ENCODE assay signal across 24 mouse cellular contexts in the genomic region with DNA sequence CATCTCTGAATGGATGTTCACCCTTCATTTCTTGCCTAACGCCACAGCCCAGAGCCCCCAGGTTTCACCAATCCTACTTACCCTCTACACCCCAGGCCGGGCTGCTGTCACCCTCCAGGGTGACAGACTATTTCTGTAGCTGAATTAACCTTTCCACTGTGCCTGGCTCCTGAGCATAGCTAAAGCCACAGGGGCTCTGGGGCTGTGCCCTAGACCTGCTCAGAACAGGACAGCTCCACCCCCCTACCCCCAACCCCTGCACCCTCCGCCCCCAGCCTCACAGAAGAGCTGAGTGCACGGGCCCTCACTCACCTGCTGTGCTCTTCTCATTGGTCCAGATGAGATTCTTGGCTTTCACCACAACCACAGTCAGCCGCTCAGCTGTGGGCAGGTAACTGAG. TPM values are rescaled to one million over a fixed set of nuclear protein-coding genes. Genes with fewer than 3 reads are reported as not detected.
DNase-seq lines count a peak whose midpoint lies in the region; ATAC-seq and TF ChIP-seq lines count a peak whose summit lies in the region.
"Had no signal": no experiment of that assay in that cellular context is flagged by ENCODE, and none has a peak within 500 bp of the region (broad histone marks: within the 10 kb centered on the region; RNA-seq: fewer than 3 reads in every experiment).

No protein-coding gene starts in this region.

- no peak for TF ChIP-seq CTCF in liver, postnatal 0 days (IDR thresholded peaks at IDR 0.05; ENCODE audit: low read depth)

- no peak for DNase-seq in hindbrain, embryonic 10.5 days (ENCODE audit: low spot score)
- no peak for DNase-seq in liver, postnatal 0 days
- DNase-seq in R1 (ENCODE audit: low read depth, low spot score), result peak; percentile 50
- DNase-seq in spleen, postnatal 4 days (ENCODE audit: low spot score in 2 of 2), result no peak
- DNase-seq: adrenal gland, postnatal 25 days; embryo, embryonic 11 days; gastrocnemius, postnatal 10 days; heart, postnatal 36 days; kidney, adult 2 months; kidney, postnatal 10 days; layer of hippocampus, postnatal 36 days; thymus, adult 2 months had no signal

- H3K4me1 ChIP-seq in hindbrain, embryonic 10.5 days (replicated peaks), result peaks cover 38% of the 10 kb centered on the region
- peaks cover 9% of the 10 kb centered on the region; the same call in 1 of the 2 replicates for H3K4me1 ChIP-seq in hindbrain, embryonic 12.5 days
- H3K4me1 ChIP-seq in liver, embryonic 12.5 days, result peaks cover 13% of the 10 kb centered on the region; the same call in 1 of the 2 replicates
- H3K4me1 ChIP-seq in liver, postnatal 0 days (ENCODE audit: insufficient read depth), result no peaks in the 10 kb centered on the region
- 0 out of 2 replicates have a peak, but pooled peaks cover 7% of the 10 kb centered on the region for H3K4me1 ChIP-seq in embryonic facial prominence, embryonic 12.5 days
- H3K4me1 ChIP-seq: midbrain, embryonic 15.5 days had no signal

- peak overlapping the region; percentile 50 for H3K27ac ChIP-seq in hindbrain, embryonic 10.5 days
- no peak overlapping the region for H3K27ac ChIP-seq in hindbrain, embryonic 12.5 days
- H3K27ac ChIP-seq in liver, embryonic 12.5 days, result no peak overlapping the region
- no peak overlapping the region for H3K27ac ChIP-seq in liver, postnatal 0 days (ENCODE audit: low read depth)
- H3K27ac ChIP-seq in embryonic facial prominence, embryonic 12.5 days, result no peak overlapping the region
- H3K27ac ChIP-seq: limb, embryonic 13.5 days; macrophage; midbrain, embryonic 15.5 days had no signal

- H3K27me3 ChIP-seq in hindbrain, embryonic 10.5 days (ENCODE audit: insufficient read depth, poor library complexity, severe bottlenecking), result no peaks in the 10 kb centered on the region
- no peaks in the 10 kb centered on the region for H3K27me3 ChIP-seq in hindbrain, embryonic 12.5 days
- H3K27me3 ChIP-seq in liver, embryonic 12.5 days (replicated peaks), result peaks cover 38% of the 10 kb centered on the region
- H3K27me3 ChIP-seq in liver, postnatal 0 days (ENCODE audit: insufficient read depth, low read length), result no peaks in the 10 kb centered on the region
- no peaks in the 10 kb centered on the region for H3K27me3 ChIP-seq in embryonic facial prominence, embryonic 12.5 days
- H3K27me3 ChIP-seq: limb, embryonic 13.5 days; midbrain, embryonic 15.5 days had no signal

- no peak overlapping the region for H3K4me2 ChIP-seq in hindbrain, embryonic 12.5 days (replicated peaks)
- H3K4me2 ChIP-seq in liver, embryonic 12.5 days, result no peak overlapping the region
- no peak overlapping the region for H3K4me2 ChIP-seq in liver, postnatal 0 days (ENCODE audit: low read depth, low read length)
- no peak overlapping the region for H3K4me2 ChIP-seq in embryonic facial prominence, embryonic 12.5 days (replicated peaks)
- H3K4me2 ChIP-seq: limb, embryonic 13.5 days; midbrain, embryonic 15.5 days had no signal

- no peak for ATAC-seq in hindbrain, embryonic 12.5 days (ENCODE audit: low FRiP score)
- no peak for ATAC-seq in liver, embryonic 12.5 days
- no peak for ATAC-seq in liver, postnatal 0 days
- ATAC-seq in embryonic facial prominence, embryonic 12.5 days (ENCODE audit: insufficient number of reproducible peaks, insufficient read depth, low FRiP score, low TSS enrichment), result no peak
- ATAC-seq: lung, postnatal 0 days; midbrain, embryonic 15.5 days had no signal

- no peaks in the 10 kb centered on the region for H3K9me3 ChIP-seq in hindbrain, embryonic 10.5 days
- no peaks in the 10 kb centered on the region for H3K9me3 ChIP-seq in hindbrain, embryonic 12.5 days (replicated peaks)
- H3K9me3 ChIP-seq in liver, embryonic 12.5 days (replicated peaks), result no peaks in the 10 kb centered on the region
- H3K9me3 ChIP-seq in liver, postnatal 0 days (ENCODE audit: low read length), result no peaks in the 10 kb centered on the region
- no peaks in the 10 kb centered on the region for H3K9me3 ChIP-seq in embryonic facial prominence, embryonic 12.5 days
- H3K9me3 ChIP-seq: limb, embryonic 13.5 days; midbrain, embryonic 15.5 days had no signal

- no peaks in the 10 kb centered on the region for H3K36me3 ChIP-seq in hindbrain, embryonic 10.5 days
- H3K36me3 ChIP-seq in hindbrain, embryonic 12.5 days, result no peaks in the 10 kb centered on the region
- no peaks in the 10 kb centered on the region for H3K36me3 ChIP-seq in liver, embryonic 12.5 days
- no peaks in the 10 kb centered on the region for H3K36me3 ChIP-seq in liver, postnatal 0 days (replicated peaks; ENCODE audit: insufficient read depth, low read length)
- no peaks in the 10 kb centered on the region for H3K36me3 ChIP-seq in embryonic facial prominence, embryonic 12.5 days
- H3K36me3 ChIP-seq: limb, embryonic 13.5 days; midbrain, embryonic 15.5 days had no signal

- no peak overlapping the region for H3K4me3 ChIP-seq in hindbrain, embryonic 10.5 days
- H3K4me3 ChIP-seq in hindbrain, embryonic 12.5 days, result no peak overlapping the region
- no peak overlapping the region for H3K4me3 ChIP-seq in liver, embryonic 12.5 days
- H3K4me3 ChIP-seq in liver, postnatal 0 days (ENCODE audit: low read depth, low read length), result no peak overlapping the region
- H3K4me3 ChIP-seq in embryonic facial prominence, embryonic 12.5 days, result no peak overlapping the region
- H3K4me3 ChIP-seq: limb, embryonic 13.5 days; midbrain, embryonic 15.5 days had no signal

- WGBS in hindbrain, embryonic 10.5 days, result 14% methylated on average over 5 of the region's 5 CpGs
- 15% methylated on average over 5 of the region's 5 CpGs for WGBS in hindbrain, embryonic 12.5 days
- 38% methylated on average over 5 of the region's 5 CpGs for WGBS in liver, embryonic 12.5 days (ENCODE audit: insufficient replicate concordance)
- 59% methylated on average over 5 of the region's 5 CpGs for WGBS in liver, postnatal 0 days (ENCODE audit: insufficient replicate concordance)
- WGBS in embryonic facial prominence, embryonic 12.5 days, result 25% methylated on average over 5 of the region's 5 CpGs

- H3K9ac ChIP-seq in hindbrain, embryonic 12.5 days, result no peak overlapping the region
- H3K9ac ChIP-seq in liver, embryonic 12.5 days, result peak overlapping the region; percentile 27; the same call in 1 of the 2 replicates
- no peak overlapping the region for H3K9ac ChIP-seq in liver, postnatal 0 days (replicated peaks)
- H3K9ac ChIP-seq in embryonic facial prominence, embryonic 12.5 days, result peak overlapping the region; percentile 8; the same call in 1 of the 2 replicates
- H3K9ac ChIP-seq: limb, embryonic 13.5 days; midbrain, embryonic 15.5 days had no signal

- TF ChIP-seq EP300 in liver, postnatal 0 days (IDR thresholded peaks at IDR 0.05; ENCODE audit: low read depth), result no peak

RNA-seq across cellular contexts. Expression of gene Rhod, which starts 12.7 kb away (rescaled TPM):
- polyA plus RNA-seq in hindbrain, embryonic 10.5 days (2016; fragmentation: Nextera tagmentation; extraction: Ambion mirVana), result 16.5 and 19.5 TPM in 2 replicates
- 15.3 and 16.4 TPM in 2 replicates for polyA plus RNA-seq in hindbrain, embryonic 12.5 days (2016; fragmentation: Nextera tagmentation; extraction: Ambion mirVana)
- 7.8 and 8.1 TPM in 2 replicates for polyA plus RNA-seq in liver, embryonic 12.5 days (2016; fragmentation: Nextera tagmentation; extraction: Ambion mirVana)
- polyA plus RNA-seq in liver, postnatal 0 days (2015; fragmentation: Nextera tagmentation; extraction: Ambion mirVana), result 14.8 and 19.0 TPM in 2 replicates
- 36.6 and 47.2 TPM in 2 replicates for polyA plus RNA-seq in embryonic facial prominence, embryonic 12.5 days (2016; fragmentation: Nextera tagmentation; extraction: Ambion mirVana)

RNA-seq across cellular contexts. Expression of gene Syt12, which starts 25.3 kb away (rescaled TPM):
- 1.2 and 1.6 TPM in 2 replicates for polyA plus RNA-seq in hindbrain, embryonic 10.5 days (2016; fragmentation: Nextera tagmentation; extraction: Ambion mirVana)
- 1.5 and 1.7 TPM in 2 replicates for polyA plus RNA-seq in hindbrain, embryonic 12.5 days (2016; fragmentation: Nextera tagmentation; extraction: Ambion mirVana)
- polyA plus RNA-seq in liver, embryonic 12.5 days (2016; fragmentation: Nextera tagmentation; extraction: Ambion mirVana), result 0.35 and 0.42 TPM in 2 replicates
- polyA plus RNA-seq in liver, postnatal 0 days (2015; fragmentation: Nextera tagmentation; extraction: Ambion mirVana), result 0.15 and 0.19 TPM in 2 replicates
- polyA plus RNA-seq in embryonic facial prominence, embryonic 12.5 days (2016; fragmentation: Nextera tagmentation; extraction: Ambion mirVana), result 2.1 and 2.3 TPM in 2 replicates
- polyA plus RNA-seq: macrophage had no signal

RNA-seq across cellular contexts. Expression of gene 2010003K11Rik, which starts 46.4 kb away (rescaled TPM):
- polyA plus RNA-seq in hindbrain, embryonic 10.5 days (2016; fragmentation: Nextera tagmentation; extraction: Ambion mirVana), result 0.13 TPM in 1 of 2 replicates, not detected in the other
- not detected in 2 replicates for polyA plus RNA-seq in hindbrain, embryonic 12.5 days (2016; fragmentation: Nextera tagmentation; extraction: Ambion mirVana)
- not detected in 2 replicates for polyA plus RNA-seq in liver, embryonic 12.5 days (2016; fragmentation: Nextera tagmentation; extraction: Ambion mirVana)
- polyA plus RNA-seq in liver, postnatal 0 days (2015; fragmentation: Nextera tagmentation; extraction: Ambion mirVana), result 5.8 and 7.6 TPM in 2 replicates
- not detected in 2 replicates for polyA plus RNA-seq in embryonic facial prominence, embryonic 12.5 days (2016; fragmentation: Nextera tagmentation; extraction: Ambion mirVana)
- polyA plus RNA-seq: brain, embryonic 14.5 days; C2C12; forebrain, embryonic 16.5 days; heart, embryonic 14.5 days; limb, embryonic 13.5 days; macrophage; midbrain, embryonic 15.5 days; neural tube, embryonic 14.5 days had no signal

RNA-seq across cellular contexts. Expression of gene Kdm2a, which starts 53.9 kb away (rescaled TPM):
- 51.6 and 53.9 TPM in 2 replicates for polyA plus RNA-seq in hindbrain, embryonic 10.5 days (2016; fragmentation: Nextera tagmentation; extraction: Ambion mirVana)
- 59.7 TPM in 2 replicates for polyA plus RNA-seq in hindbrain, embryonic 12.5 days (2016; fragmentation: Nextera tagmentation; extraction: Ambion mirVana)
- polyA plus RNA-seq in liver, embryonic 12.5 days (2016; fragmentation: Nextera tagmentation; extraction: Ambion mirVana), result 25.4 and 28.1 TPM in 2 replicates
- 7.8 and 8.5 TPM in 2 replicates for polyA plus RNA-seq in liver, postnatal 0 days (2015; fragmentation: Nextera tagmentation; extraction: Ambion mirVana)
- 61.6 and 65.4 TPM in 2 replicates for polyA plus RNA-seq in embryonic facial prominence, embryonic 12.5 days (2016; fragmentation: Nextera tagmentation; extraction: Ambion mirVana)

RNA-seq across cellular contexts. Expression of gene Pcx, which starts 58.3 kb away (rescaled TPM):
- 23.1 and 25.5 TPM in 2 replicates for polyA plus RNA-seq in hindbrain, embryonic 10.5 days (2016; fragmentation: Nextera tagmentation; extraction: Ambion mirVana)
- 24.8 and 25.2 TPM in 2 replicates for polyA plus RNA-seq in hindbrain, embryonic 12.5 days (2016; fragmentation: Nextera tagmentation; extraction: Ambion mirVana)
- polyA plus RNA-seq in liver, embryonic 12.5 days (2016; fragmentation: Nextera tagmentation; extraction: Ambion mirVana), result 34.3 and 34.8 TPM in 2 replicates
- polyA plus RNA-seq in liver, postnatal 0 days (2015; fragmentation: Nextera tagmentation; extraction: Ambion mirVana), result 220 and 283 TPM in 2 replicates
- polyA plus RNA-seq in embryonic facial prominence, embryonic 12.5 days (2016; fragmentation: Nextera tagmentation; extraction: Ambion mirVana), result 30.6 and 32.1 TPM in 2 replicates

Comparison
In these comparisons a context has a peak if more than half of its experiments do, and no peak if none do; other contexts are left out.
1. H3K9ac ChIP-seq: peak in liver, embryonic 12.5 days (single experiment) and embryonic facial prominence, embryonic 12.5 days (single experiment); none in hindbrain, embryonic 12.5 days (single experiment) and liver, postnatal 0 days (single experiment).